Mouse (Mus musculus) kidney, embryonic 14.5 days (tissue): ENCODE data around the gene Rph3a. TPM values are rescaled to one million over a fixed set of nuclear protein-coding genes. Genes with fewer than 3 reads are reported as not detected.

Source experiments
- ATAC-seq: fragments of 200-750 bp; cut with Nextera tagmentation; 2 replicates; pipeline ENCODE4 v1.8.0; 2017; ENCODE audit warnings: moderate number of reproducible peaks, mild to moderate bottlenecking, moderate TSS enrichment, moderate library complexity; ENCODE audit not compliant: low FRiP score, low TSS enrichment
- H3K27ac ChIP-seq: fragments of 300-500 bp; sonication (generic); 2 replicates; pipeline ENCODE4 v1.5.1; 2014; ENCODE audit warnings: low read depth, mild to moderate bottlenecking, low read length, moderate library complexity, mixed read lengths
- H3K27me3 ChIP-seq: fragments of 300-500 bp; sonication (generic); 2 replicates; pipeline ENCODE4 v1.6.1; 2014; ENCODE audit warnings: mild to moderate bottlenecking, low read length; ENCODE audit not compliant: control insufficient read depth, insufficient read depth
- H3K36me3 ChIP-seq: fragments of 300-500 bp; sonication (generic); 2 replicates; pipeline ENCODE4 v1.6.1; 2014; ENCODE audit warnings: low read length, mixed read lengths; ENCODE audit not compliant: control insufficient read depth, insufficient read depth
- H3K4me1 ChIP-seq: fragments of 300-500 bp; sonication (generic); 2 replicates; pipeline ENCODE4 v1.6.1; 2014; ENCODE audit warnings: low read length, mixed read lengths; ENCODE audit not compliant: control insufficient read depth, insufficient read depth
- H3K4me2 ChIP-seq: fragments of 300-500 bp; sonication (generic); replicated peaks from 2 replicates; pipeline ENCODE4 v1.6.1; 2014; ENCODE audit warnings: low read depth, mild to moderate bottlenecking, low read length
- H3K4me3 ChIP-seq: fragments of 300-500 bp; sonication (generic); 2 replicates; pipeline ENCODE4 v1.5.1; 2014; ENCODE audit warnings: mild to moderate bottlenecking, low read length
- H3K9ac ChIP-seq: fragments of 300-500 bp; sonication (generic); 2 replicates; pipeline ENCODE4 v1.6.1; 2014; ENCODE audit warnings: low read depth, mild to moderate bottlenecking, low read length, moderate library complexity
- H3K9me3 ChIP-seq: fragments of 300-500 bp; sonication (generic); 2 replicates; pipeline ENCODE4 v1.6.1; 2016; ENCODE audit warnings: low read length; ENCODE audit not compliant: control insufficient read depth
- WGBS: fragments of 180-500 bp; shearing (Covaris S2); extraction: QIAGEN DNeasy Blood & Tissue Kit; methylation state at CpG from one replicate; pipeline ENCODE4 v1.1.7; 2014; 5-methylcytosine and 5-hydroxymethylcytosine counted together
- polyA plus RNA-seq: library from polyadenylated mRNA; unstranded; fragments of >200 nt; fragmentation: Nextera tagmentation; extraction: Ambion mirVana; gene quantifications from 2 replicates; pipeline ENCODE4 v1.2.1, GENCODE M21; 2014

Rph3a gene
- polyA plus RNA-seq, 1 experiment from 2014 or later: not detected

DNA sequence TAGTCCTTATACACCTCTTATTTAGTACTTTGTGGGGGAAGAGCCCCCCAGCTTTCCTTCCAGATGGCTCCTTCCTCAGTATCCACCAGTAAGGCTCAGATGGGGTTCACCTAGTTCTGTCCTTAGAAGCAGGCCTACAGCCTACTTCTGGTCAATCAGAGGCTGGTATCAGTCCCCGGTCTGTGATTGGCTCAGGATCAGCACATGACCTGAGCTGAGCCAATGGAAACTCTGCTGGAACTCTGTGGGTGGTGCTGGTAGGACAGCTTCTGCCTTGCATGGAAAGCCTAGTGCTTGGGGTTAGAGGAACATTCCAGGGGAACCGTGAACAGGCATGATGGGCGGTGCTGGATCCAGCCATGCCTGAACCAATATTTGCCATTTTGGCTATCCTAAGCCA is 21.5 kb downstream of the Rph3a start:
- Histone ChIP-seq H3K4me2 (no peak overlapping the region), H3K27me3 (no peaks in the 10 kb centered on the region), H3K36me3 (no peaks in the 10 kb centered on the region), H3K9ac (no peak overlapping the region), H3K9me3 (no peaks in the 10 kb centered on the region), H3K4me1 (no peaks in the 10 kb centered on the region), H3K27ac (no peak overlapping the region), H3K4me3 (no peak overlapping the region)
- 90% methylated on average over 3 of the region's 3 CpGs for WGBS
- ATAC-seq: no peak

DNA sequence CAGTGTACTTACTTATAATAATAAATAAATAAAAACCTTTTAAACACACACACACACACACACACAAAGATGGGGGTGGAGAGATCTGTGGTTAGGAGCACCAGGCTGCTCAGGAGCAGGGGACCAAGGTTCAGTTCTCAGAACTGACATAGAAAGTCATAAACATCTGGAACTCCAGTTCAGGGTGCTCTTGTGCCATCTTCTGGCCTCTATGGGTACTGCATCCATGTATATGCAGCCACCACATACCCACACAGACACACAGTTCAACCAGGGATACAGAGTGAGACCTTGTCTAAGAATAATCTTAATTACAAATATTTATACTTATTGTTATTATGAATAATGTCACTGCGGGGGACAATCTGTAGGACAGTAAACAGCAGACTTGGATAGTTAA is 26.9 kb downstream of the Rph3a start:
- Histone ChIP-seq H3K4me1 (no peaks in the 10 kb centered on the region), H3K9ac (no peak overlapping the region), H3K27ac (no peak overlapping the region), H3K9me3 (no peaks in the 10 kb centered on the region; the same call in 1 of the 2 replicates), H3K27me3 (no peaks in the 10 kb centered on the region), H3K4me2 (no peak overlapping the region), H3K36me3 (no peaks in the 10 kb centered on the region), H3K4me3 (no peak overlapping the region)
- no peak for ATAC-seq
- 90% methylated on average over 1 of the region's 1 CpGs for WGBS

DNA sequence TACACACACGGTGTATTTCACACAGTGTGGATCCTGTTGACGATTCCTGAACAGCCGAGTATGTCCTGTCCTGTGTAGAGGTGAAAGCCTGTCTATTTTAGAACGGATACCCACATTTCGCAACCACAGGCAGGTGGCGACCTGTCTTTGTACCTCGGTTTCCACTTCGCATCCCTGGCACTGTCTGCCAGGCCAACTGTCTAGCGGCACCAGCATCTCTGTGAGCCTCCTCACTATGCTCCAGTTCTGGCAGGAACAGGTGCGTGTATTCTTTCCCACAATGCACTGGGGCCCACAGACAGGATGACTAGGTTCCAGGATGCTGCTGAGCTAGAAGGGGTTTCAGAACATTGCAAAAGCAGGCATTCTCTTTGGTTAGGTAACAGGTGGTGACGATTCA is 28.7 kb downstream of the Rph3a start:
- Histone ChIP-seq H3K4me3 (no peak overlapping the region), H3K9ac (no peak overlapping the region), H3K4me1 (no peaks in the 10 kb centered on the region), H3K36me3 (no peaks in the 10 kb centered on the region), H3K4me2 (no peak overlapping the region), H3K27me3 (no peaks in the 10 kb centered on the region), H3K9me3 (no peaks in the 10 kb centered on the region; the same call in 1 of the 2 replicates), H3K27ac (no peak overlapping the region)
- 94% methylated on average over 11 of the region's 11 CpGs for WGBS
- ATAC-seq: no peak

DNA sequence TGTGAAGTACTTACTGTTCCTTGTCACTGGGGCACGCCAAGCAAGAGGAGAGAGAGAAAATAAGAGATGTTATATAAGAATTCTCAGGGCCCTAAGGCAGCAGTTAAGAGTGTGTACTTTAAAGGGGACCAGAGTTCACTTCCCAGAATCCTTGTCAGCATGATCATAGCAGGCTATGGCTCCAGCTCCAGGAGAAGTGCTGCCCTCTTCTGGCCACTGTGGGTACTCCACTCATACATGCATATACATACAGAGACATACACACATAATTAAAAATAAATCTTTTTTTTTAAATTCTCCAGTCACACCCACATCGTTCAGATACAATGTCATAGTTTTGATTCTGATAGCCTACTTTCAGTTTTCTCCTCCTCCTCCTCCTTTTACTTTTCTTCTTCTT is 29.8 kb downstream of the Rph3a start:
- 76% methylated on average over 2 of the region's 2 CpGs for WGBS
- no peak overlapping the region for H3K4me3 ChIP-seq

DNA sequence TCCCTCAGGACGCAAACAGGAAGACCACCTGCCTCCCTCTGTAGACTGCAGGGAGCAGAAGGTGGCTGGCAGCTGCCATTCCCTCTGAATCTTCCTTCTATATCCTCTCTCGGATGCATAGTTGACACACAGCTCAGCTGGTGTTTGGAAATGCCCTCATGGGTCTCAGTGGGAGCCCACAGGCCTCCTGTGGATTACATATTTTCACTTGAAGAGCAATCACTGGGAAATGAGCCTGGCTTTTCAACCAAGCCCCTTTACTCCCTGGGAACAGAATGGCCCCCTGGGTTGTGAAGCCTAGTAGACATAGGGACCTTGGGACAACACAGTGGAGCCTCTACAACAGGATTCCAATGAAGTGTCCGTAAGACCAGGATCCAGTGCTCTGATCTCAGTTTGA is 33.8 kb downstream of the Rph3a start:
- no peak overlapping the region for H3K9ac ChIP-seq
- WGBS: 52% methylated on average over 3 of the region's 3 CpGs
- no peak for ATAC-seq
- H3K36me3 ChIP-seq: no peaks in the 10 kb centered on the region
- no peaks in the 10 kb centered on the region for H3K27me3 ChIP-seq
- H3K4me2 ChIP-seq: no peak overlapping the region
- no peaks in the 10 kb centered on the region for H3K4me1 ChIP-seq
- no peaks in the 10 kb centered on the region; the same call in 1 of the 2 replicates for H3K9me3 ChIP-seq
- H3K27ac ChIP-seq: no peak overlapping the region
- no peak overlapping the region for H3K4me3 ChIP-seq

More for the DNA sequence above, 29.8 kb downstream of the Rph3a start:
- Histone ChIP-seq H3K4me2 (no peak overlapping the region), H3K4me1 (no peaks in the 10 kb centered on the region), H3K27me3 (no peaks in the 10 kb centered on the region), H3K27ac (no peak overlapping the region), H3K9ac (no peak overlapping the region), H3K36me3 (no peaks in the 10 kb centered on the region), H3K9me3 (no peaks in the 10 kb centered on the region; the same call in 1 of the 2 replicates)
- no peak for ATAC-seq

DNA sequence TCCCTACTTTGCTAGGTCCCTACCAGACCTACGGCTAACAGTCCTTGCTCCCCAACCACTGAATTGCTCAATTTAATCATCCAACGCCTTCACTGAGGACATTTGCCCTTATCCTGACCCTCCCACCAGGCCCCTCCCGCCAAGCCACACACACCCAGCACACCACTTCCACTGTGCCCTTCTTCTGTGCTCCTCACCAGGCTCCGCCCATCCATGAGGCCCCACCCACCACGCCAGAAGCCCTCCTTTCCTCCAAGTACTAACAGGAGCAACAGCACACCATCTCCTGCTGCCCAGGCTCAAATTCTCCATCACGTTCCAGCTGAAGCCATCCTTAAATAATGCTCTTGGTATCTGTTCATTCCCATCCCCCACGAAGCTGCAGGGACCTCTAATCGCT is 35.4 kb downstream of the Rph3a start:
- no peak for ATAC-seq
- Histone ChIP-seq H3K4me1 (no peaks in the 10 kb centered on the region), H3K27ac (no peak overlapping the region), H3K4me3 (no peak overlapping the region), H3K27me3 (no peaks in the 10 kb centered on the region), H3K4me2 (no peak overlapping the region), H3K36me3 (no peaks in the 10 kb centered on the region), H3K9me3 (no peaks in the 10 kb centered on the region), H3K9ac (no peak overlapping the region)
- WGBS: 49% methylated on average over 8 of the region's 8 CpGs

DNA sequence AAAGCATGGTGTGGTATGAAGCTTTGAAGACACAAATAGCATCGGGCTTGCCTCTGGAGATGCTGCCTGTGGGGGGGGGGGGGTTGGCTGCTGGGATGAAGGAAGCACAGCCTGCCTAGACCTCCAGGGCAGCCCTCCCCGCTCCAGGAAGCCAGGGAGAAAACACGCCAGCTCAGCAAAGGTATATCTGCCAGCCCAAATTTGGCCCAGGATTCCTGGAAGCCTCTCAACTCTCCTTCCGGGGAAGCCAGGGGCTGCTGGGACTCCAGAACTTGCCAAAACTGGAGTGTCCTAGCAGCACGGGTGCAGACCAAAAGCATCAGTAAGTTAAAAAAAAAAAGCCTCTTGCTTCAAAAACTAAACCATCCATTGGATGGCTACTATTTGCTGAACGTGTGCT is 37.6 kb downstream of the Rph3a start:
- 79% methylated on average over 6 of the region's 6 CpGs for WGBS
- Histone ChIP-seq H3K4me3 (no peak overlapping the region), H3K9ac (no peak overlapping the region), H3K36me3 (no peaks in the 10 kb centered on the region), H3K27ac (no peak overlapping the region), H3K27me3 (peaks cover 2% of the 10 kb centered on the region; the same call in 1 of the 2 replicates), H3K9me3 (no peaks in the 10 kb centered on the region), H3K4me2 (no peak overlapping the region), H3K4me1 (no peaks in the 10 kb centered on the region)
- ATAC-seq: no peak

DNA sequence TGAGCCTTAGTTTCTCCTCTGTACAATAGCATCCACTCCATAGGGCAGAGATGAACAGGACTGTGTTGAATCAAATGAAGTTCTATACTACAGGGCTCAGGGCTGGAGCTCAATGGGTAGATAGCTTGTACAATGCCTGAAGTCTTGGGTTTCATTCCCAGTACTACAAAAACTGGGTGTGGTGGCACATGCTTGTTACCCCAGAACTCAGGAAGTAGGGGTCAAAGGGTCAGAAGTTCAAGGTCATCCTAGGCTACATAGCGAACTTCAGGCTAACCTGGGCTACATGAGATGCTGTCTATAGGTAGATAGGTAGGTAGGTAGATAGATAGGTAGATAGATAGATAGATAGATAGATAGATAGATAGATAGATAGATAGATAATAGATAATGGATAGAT is 38.6 kb downstream of the Rph3a start:
- Histone ChIP-seq H3K27ac (no peak overlapping the region), H3K9me3 (no peaks in the 10 kb centered on the region), H3K4me3 (no peak overlapping the region), H3K4me1 (no peaks in the 10 kb centered on the region), H3K36me3 (no peaks in the 10 kb centered on the region), H3K27me3 (peaks cover 2% of the 10 kb centered on the region; the same call in 1 of the 2 replicates), H3K4me2 (no peak overlapping the region), H3K9ac (no peak overlapping the region)
- 91% methylated on average over 1 of the region's 1 CpGs for WGBS
- ATAC-seq: no peak

DNA sequence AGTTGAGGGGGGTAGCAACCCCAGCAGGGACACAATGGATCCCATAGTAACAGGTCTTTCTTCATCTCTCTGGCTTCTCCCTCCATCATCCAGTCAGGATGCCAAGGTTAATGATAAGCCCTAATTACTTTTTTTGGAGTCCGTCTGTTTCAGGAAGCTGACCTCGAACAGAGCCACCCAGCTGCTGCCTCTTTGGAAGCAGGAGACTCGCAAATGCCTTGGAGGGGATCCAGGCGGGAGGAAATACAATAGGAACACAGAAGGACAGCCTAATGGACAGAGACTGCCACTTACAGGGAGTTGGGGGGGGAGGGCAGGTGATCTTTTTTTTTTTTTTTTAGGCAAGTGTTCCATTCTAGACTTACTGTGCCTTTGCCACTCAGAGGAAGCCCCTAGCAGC is 40.2 kb downstream of the Rph3a start:
- Histone ChIP-seq H3K4me2 (no peak overlapping the region), H3K4me1 (no peaks in the 10 kb centered on the region), H3K27me3 (peaks cover 2% of the 10 kb centered on the region; the same call in 1 of the 2 replicates), H3K9me3 (no peaks in the 10 kb centered on the region), H3K4me3 (no peak overlapping the region), H3K9ac (no peak overlapping the region), H3K27ac (no peak overlapping the region), H3K36me3 (no peaks in the 10 kb centered on the region)
- ATAC-seq: no peak
- 22% methylated on average over 4 of the region's 4 CpGs for WGBS
